Mouse (Mus musculus): ENCODE results near the gene T. TPM values are rescaled to one million over a fixed set of nuclear protein-coding genes. Genes with fewer than 3 reads are reported as not detected.
"Not testable (repeated sequence)": the region's sequence is repeated elsewhere in the genome, so short reads cannot be mapped to it uniquely, and the experiment has no call there.

The T gene
- polyA plus RNA-seq (2015; fragmentation: Nextera tagmentation; extraction: Ambion mirVana) = not detected in 2 replicates

DNA sequence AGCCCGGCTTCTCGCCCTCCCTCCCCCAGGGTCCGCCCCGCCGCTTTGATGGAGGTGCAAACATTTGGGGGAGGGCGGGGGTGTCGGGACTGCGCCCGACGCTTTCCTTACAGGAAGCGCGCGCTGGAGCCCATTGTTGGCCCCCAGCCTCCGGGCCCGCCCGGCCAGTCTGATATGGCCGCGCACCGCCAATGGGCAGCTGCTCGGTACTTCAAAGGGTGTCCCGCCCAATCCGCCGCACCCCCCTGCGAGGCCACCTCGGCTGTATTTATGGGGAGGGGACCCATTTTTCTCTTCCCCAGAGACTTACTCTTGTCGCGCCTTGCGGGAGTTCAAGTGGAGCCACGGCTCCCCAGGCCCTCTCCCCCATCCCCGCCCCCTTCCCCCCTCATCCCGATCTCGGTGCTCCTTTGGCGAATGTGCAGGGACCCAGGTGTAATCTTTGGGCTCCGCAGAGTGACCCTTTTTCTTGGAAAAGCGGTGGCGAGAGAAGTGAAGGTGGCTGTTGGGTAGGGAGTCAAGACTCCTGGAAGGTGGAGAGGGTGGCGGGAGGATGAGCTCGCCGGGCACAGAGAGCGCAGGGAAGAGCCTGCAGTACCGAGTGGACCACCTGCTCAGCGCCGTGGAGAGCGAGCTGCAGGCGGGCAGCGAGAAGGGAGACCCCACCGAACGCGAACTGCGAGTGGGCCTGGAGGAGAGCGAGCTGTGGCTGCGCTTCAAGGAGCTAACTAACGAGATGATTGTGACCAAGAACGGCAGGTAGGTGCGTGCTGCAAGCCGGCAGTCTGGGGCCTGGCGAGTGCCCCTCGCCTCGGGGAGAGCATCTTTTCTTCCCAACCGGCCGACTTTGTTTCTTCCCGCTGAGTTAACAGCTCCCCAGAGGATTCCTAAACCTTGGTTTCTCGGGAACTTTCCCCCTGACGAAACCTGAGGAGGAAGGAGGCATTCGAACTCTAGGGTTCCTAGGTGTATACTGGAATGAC, at the start of gene T:
TSS of gene T (plus strand) at position 446 of the 983 bp plus-strand sequence.
- no peak within 1 kb of the TSS for H3K27ac ChIP-seq (ENCODE audit: low read length)
- no peak for ATAC-seq (ENCODE audit: low read depth)
- H3K9me3 ChIP-seq (replicated peaks; ENCODE audit: control insufficient read depth, low read length) = no peaks in the 10 kb centered on the region
- H3K4me3 ChIP-seq (ENCODE audit: low read depth, low read length) = no peak within 1 kb of the TSS
- WGBS (ENCODE audit: insufficient replicate concordance) = 2% methylated on average over 61 of the region's 65 CpGs
- H3K9ac ChIP-seq (ENCODE audit: low read depth, low read length) = no peak within 1 kb of the TSS
- peaks cover 76% of the 10 kb centered on the region for H3K27me3 ChIP-seq (ENCODE audit: control insufficient read depth, insufficient read depth, low read depth, low read length)
- no peak within 1 kb of the TSS for H3K4me2 ChIP-seq (ENCODE audit: low read depth, low read length)
- H3K4me1 ChIP-seq (ENCODE audit: control insufficient read depth, low read depth, low read length) = no peaks in the 10 kb centered on the region
- H3K36me3 ChIP-seq (ENCODE audit: control insufficient read depth, insufficient read depth) = no peaks in the 10 kb centered on the region

DNA sequence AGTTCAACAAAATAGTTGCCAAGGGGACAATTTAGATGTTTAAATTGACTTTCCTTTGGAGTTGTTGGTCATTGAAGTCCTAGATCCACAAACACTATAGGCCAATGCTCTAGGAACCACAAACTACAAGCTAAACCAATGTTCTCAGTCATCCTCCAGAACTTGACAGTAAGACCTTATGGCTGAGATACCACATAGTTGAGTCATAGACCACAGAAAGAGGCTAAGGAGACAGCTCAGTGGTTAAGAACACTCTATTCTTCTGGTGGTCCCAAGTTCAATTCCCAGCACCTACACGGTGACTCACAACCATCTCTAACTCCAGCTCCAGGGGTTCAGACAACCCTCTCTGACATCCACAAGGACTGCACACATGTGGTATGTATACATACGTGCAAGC, 48.8 kb upstream of the T start:
- H3K27me3 ChIP-seq (ENCODE audit: control insufficient read depth, insufficient read depth, low read depth, low read length) = peaks cover 20% of the 10 kb centered on the region
- H3K4me3 ChIP-seq (ENCODE audit: low read depth, low read length) = no peak overlapping the region
- ATAC-seq (ENCODE audit: low read depth) = no peak
- H3K36me3 ChIP-seq (ENCODE audit: control insufficient read depth, insufficient read depth) = no peaks in the 10 kb centered on the region
- H3K9me3 ChIP-seq (replicated peaks; ENCODE audit: control insufficient read depth, low read length) = no peaks in the 10 kb centered on the region
- H3K4me2 ChIP-seq (ENCODE audit: low read depth, low read length) = no peak overlapping the region
- H3K9ac ChIP-seq (ENCODE audit: low read depth, low read length) = no peak overlapping the region
- WGBS (ENCODE audit: insufficient replicate concordance) = 67% methylated on average over 2 of the region's 2 CpGs
- H3K27ac ChIP-seq (ENCODE audit: low read length) = no peak overlapping the region
- H3K4me1 ChIP-seq (ENCODE audit: control insufficient read depth, low read depth, low read length) = no peaks in the 10 kb centered on the region

DNA sequence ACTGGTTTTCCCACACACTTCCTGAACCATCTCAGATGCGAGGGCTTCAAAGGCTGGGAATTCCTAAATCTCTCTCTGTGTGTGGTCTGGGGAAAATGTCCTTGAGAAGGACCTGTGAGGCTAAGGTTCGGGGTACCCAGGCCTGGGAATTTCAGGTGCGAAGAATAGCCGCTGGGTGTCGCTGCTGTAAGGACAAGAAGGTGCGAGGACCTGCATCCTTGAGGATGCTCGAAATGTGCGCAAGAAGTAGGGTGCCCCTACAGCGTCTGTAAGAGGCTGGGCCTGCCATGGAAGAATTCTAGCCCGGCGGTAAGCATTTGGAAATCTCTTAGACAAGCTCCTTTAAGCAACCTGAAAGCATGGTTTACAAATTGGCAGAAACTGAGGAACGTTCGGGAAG, 45.8 kb upstream of the T start:
- Histone ChIP-seq H3K27me3 (ENCODE audit: control insufficient read depth, insufficient read depth, low read depth, low read length) (peaks cover 20% of the 10 kb centered on the region), H3K9me3 (replicated peaks; ENCODE audit: control insufficient read depth, low read length) (no peaks in the 10 kb centered on the region), H3K4me3 (ENCODE audit: low read depth, low read length) (no peak overlapping the region), H3K9ac (ENCODE audit: low read depth, low read length) (no peak overlapping the region), H3K4me2 (ENCODE audit: low read depth, low read length) (no peak overlapping the region), H3K36me3 (ENCODE audit: control insufficient read depth, insufficient read depth) (no peaks in the 10 kb centered on the region), H3K4me1 (ENCODE audit: control insufficient read depth, low read depth, low read length) (no peaks in the 10 kb centered on the region), H3K27ac (ENCODE audit: low read length) (no peak overlapping the region)
- 2% methylated on average over 13 of the region's 13 CpGs for WGBS (ENCODE audit: insufficient replicate concordance)
- ATAC-seq (ENCODE audit: low read depth) = no peak

DNA sequence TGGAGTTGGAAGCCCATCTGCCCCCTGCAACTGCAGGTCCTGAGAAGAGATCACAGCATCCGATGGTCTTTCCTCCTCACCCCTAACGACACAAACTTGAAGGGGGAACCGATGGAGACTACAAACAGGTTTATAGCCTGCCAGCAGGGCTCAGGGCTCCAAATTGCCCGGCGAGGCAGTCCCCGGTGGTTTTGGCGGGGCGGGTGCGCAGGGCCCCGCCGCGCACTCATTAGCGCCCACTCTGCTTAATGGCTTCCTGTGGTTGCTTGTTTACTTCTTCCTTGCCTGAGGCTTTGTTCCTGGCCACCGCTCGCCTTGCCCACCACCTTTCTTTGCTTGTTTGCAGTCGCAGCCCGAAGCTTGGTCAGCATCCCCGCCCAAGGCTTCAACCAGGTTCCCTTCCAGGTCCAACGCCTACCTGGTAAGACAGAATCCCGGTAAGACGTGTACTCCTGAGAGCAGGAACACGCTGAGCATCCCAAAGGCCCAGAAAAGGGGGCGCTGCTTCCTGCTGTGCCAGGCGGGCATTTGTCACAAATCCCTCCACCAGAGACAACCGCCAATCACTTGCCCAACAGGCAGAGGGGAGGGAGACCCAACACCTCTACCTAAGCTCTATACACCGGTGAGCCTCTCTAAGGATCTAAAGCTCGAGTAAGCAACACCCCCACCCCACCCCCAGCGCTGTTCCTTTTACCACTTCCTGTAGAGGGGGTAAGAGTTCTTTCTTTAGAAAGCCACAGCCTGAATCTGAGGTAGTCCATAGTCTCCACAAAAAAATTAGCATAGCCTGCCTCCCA, 45.0 kb upstream of the T start:
- WGBS (ENCODE audit: insufficient replicate concordance) = under 1% methylated on average over 28 of the region's 28 CpGs
- no peaks in the 10 kb centered on the region for H3K9me3 ChIP-seq (replicated peaks; ENCODE audit: control insufficient read depth, low read length)
- H3K4me2 ChIP-seq (ENCODE audit: low read depth, low read length) = no peak overlapping the region
- no peaks in the 10 kb centered on the region for H3K4me1 ChIP-seq (ENCODE audit: control insufficient read depth, low read depth, low read length)
- H3K36me3 ChIP-seq (ENCODE audit: control insufficient read depth, insufficient read depth) = no peaks in the 10 kb centered on the region
- ATAC-seq (ENCODE audit: low read depth) = no peak
- no peak overlapping the region for H3K9ac ChIP-seq (ENCODE audit: low read depth, low read length)
- H3K27ac ChIP-seq (ENCODE audit: low read length) = no peak overlapping the region
- H3K4me3 ChIP-seq (ENCODE audit: low read depth, low read length) = no peak overlapping the region
- peaks cover 20% of the 10 kb centered on the region for H3K27me3 ChIP-seq (ENCODE audit: control insufficient read depth, insufficient read depth, low read depth, low read length)

DNA sequence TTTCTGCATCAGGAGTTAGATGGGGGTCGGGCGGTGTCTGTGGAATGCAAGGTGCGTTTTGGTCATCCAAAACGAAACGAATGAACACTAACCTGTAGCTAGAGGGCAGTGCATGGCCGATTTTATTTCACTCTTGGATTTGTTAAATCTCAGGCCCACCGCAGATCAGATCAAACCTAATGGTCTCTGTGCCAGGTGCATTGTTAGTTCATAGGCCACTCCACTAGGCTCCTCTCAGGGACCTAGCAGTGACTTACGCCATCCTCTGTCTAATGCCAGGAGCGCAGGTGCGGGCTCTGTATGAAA, 44.5 kb upstream of the T start:
- no peak for ATAC-seq (ENCODE audit: low read depth)
- 4% methylated on average over 10 of the region's 10 CpGs for WGBS (ENCODE audit: insufficient replicate concordance)
- Histone ChIP-seq H3K36me3 (ENCODE audit: control insufficient read depth, insufficient read depth) (no peaks in the 10 kb centered on the region), H3K4me1 (ENCODE audit: control insufficient read depth, low read depth, low read length) (no peaks in the 10 kb centered on the region), H3K9me3 (replicated peaks; ENCODE audit: control insufficient read depth, low read length) (no peaks in the 10 kb centered on the region), H3K4me3 (ENCODE audit: low read depth, low read length) (no peak overlapping the region), H3K27me3 (ENCODE audit: control insufficient read depth, insufficient read depth, low read depth, low read length) (peaks cover 20% of the 10 kb centered on the region), H3K9ac (ENCODE audit: low read depth, low read length) (no peak overlapping the region), H3K4me2 (ENCODE audit: low read depth, low read length) (no peak overlapping the region), H3K27ac (ENCODE audit: low read length) (no peak overlapping the region)

DNA sequence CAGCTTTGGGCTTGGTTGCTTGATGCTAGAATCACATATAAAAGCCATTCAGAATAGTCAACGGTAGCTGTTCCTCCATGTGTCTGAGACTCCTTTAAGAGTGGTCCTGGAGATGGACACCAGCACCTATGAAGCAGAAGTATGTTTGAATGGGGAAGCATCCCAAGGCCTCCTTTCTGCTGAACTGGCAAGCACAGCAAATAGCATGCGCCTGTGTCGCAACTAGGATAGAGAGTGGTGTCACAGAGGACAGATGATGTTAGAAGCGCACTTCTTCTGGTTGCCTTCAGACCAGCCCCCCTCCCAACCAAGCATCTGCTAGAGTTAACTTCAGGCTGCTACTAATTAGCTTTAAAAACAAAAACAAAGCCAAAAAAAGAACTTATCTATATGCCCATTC, 43.7 kb upstream of the T start:
- H3K9ac ChIP-seq (ENCODE audit: low read depth, low read length) = no peak overlapping the region
- no peaks in the 10 kb centered on the region for H3K4me1 ChIP-seq (ENCODE audit: control insufficient read depth, low read depth, low read length)
- no peak for ATAC-seq (ENCODE audit: low read depth)
- no peak overlapping the region for H3K4me3 ChIP-seq (ENCODE audit: low read depth, low read length)
- 40% methylated on average over 4 of the region's 4 CpGs for WGBS (ENCODE audit: insufficient replicate concordance)
- no peaks in the 10 kb centered on the region for H3K36me3 ChIP-seq (ENCODE audit: control insufficient read depth, insufficient read depth)
- H3K4me2 ChIP-seq (ENCODE audit: low read depth, low read length) = no peak overlapping the region
- no peak overlapping the region for H3K27ac ChIP-seq (ENCODE audit: low read length)
- H3K27me3 ChIP-seq (ENCODE audit: control insufficient read depth, insufficient read depth, low read depth, low read length) = peaks cover 20% of the 10 kb centered on the region
- no peaks in the 10 kb centered on the region for H3K9me3 ChIP-seq (replicated peaks; ENCODE audit: control insufficient read depth, low read length)

DNA sequence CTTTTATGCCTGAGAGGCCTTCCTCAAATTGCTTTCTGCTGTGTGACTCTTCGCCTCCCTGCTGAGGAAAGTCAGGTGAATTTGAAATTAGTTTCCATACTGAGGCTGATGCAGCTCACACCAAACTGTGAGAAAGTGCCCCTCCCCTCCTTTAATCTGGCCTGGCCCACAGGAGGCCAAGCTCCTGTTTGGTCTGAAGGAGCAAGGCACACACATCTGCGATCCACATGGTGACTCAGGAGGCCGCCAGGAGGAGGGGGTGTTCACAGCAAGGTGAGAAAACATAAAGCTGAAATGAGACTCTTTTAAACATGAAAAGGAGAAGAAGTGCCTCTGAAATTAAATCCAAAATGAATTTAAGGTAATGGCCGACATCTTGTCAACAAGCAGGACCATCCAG, 37.9 kb upstream of the T start:
- no peaks in the 10 kb centered on the region for H3K4me1 ChIP-seq (ENCODE audit: control insufficient read depth, low read depth, low read length)
- no peak for ATAC-seq (ENCODE audit: low read depth)
- H3K4me3 ChIP-seq (ENCODE audit: low read depth, low read length) = no peak overlapping the region
- H3K9ac ChIP-seq (ENCODE audit: low read depth, low read length) = no peak overlapping the region
- no peaks in the 10 kb centered on the region for H3K36me3 ChIP-seq (ENCODE audit: control insufficient read depth, insufficient read depth)
- 53% methylated on average over 4 of the region's 4 CpGs for WGBS (ENCODE audit: insufficient replicate concordance)
- H3K4me2 ChIP-seq (ENCODE audit: low read depth, low read length) = no peak overlapping the region
- no peak overlapping the region for H3K27ac ChIP-seq (ENCODE audit: low read length)
- no peaks in the 10 kb centered on the region for H3K27me3 ChIP-seq (ENCODE audit: control insufficient read depth, insufficient read depth, low read depth, low read length)
- H3K9me3 ChIP-seq (replicated peaks; ENCODE audit: control insufficient read depth, low read length) = no peaks in the 10 kb centered on the region

DNA sequence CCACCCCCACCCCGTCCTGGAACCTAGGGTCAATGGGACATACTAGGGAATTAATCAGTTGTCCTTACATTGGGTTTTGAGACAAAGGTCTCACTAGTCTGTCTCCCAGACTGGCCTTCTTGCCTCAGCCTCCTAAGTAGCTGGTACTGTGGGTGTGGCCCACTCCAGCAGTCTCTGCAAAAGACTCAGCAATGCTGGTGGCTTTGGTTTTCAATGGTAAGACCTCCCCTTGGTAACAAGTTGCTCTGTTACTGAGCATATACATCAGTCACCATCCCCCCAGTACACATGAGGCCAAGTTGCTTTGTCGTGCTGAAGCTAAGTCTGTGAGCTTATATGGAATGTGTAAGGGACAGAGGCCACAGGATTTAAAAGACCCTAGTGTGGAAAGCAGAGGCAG, 36.3 kb upstream of the T start:
- no peak for ATAC-seq (ENCODE audit: low read depth)
- Histone ChIP-seq H3K27me3 (ENCODE audit: control insufficient read depth, insufficient read depth, low read depth, low read length) (no peaks in the 10 kb centered on the region), H3K4me1 (ENCODE audit: control insufficient read depth, low read depth, low read length) (no peaks in the 10 kb centered on the region), H3K9ac (ENCODE audit: low read depth, low read length) (no peak overlapping the region), H3K4me2 (ENCODE audit: low read depth, low read length) (no peak overlapping the region), H3K36me3 (ENCODE audit: control insufficient read depth, insufficient read depth) (no peaks in the 10 kb centered on the region), H3K9me3 (replicated peaks; ENCODE audit: control insufficient read depth, low read length) (no peaks in the 10 kb centered on the region), H3K4me3 (ENCODE audit: low read depth, low read length) (no peak overlapping the region), H3K27ac (ENCODE audit: low read length) (no peak overlapping the region)
- 44% methylated on average over 2 of the region's 2 CpGs for WGBS (ENCODE audit: insufficient replicate concordance)

DNA sequence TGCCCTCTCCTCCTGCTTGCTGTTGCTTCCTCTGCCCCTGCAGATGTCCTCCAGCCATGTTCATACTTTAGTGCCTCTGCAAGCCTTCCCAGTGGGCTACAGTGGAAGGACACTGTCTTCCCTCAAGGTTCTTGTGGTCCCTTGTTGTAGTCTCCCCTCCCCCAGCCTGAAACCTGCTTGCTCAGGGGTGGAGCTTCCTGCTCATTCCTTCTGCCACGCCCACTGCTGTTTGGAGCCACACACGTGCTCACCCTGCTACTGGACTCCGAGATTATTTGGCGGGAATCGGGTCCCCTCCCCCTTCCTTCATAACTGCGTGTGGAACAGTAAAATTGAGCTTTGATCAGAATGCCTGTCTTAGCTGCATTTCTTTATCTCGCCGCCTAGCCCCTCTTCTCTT, 30.3 kb upstream of the T start:
- H3K27ac ChIP-seq (ENCODE audit: low read length); H3K9ac ChIP-seq (ENCODE audit: low read depth, low read length); H3K4me3 ChIP-seq (ENCODE audit: low read depth, low read length); H3K27me3 ChIP-seq (ENCODE audit: control insufficient read depth, insufficient read depth, low read depth, low read length); ATAC-seq (ENCODE audit: low read depth); H3K4me2 ChIP-seq (ENCODE audit: low read depth, low read length); H3K9me3 ChIP-seq (replicated peaks; ENCODE audit: control insufficient read depth, low read length); H3K36me3 ChIP-seq (ENCODE audit: control insufficient read depth, insufficient read depth); H3K4me1 ChIP-seq (ENCODE audit: control insufficient read depth, low read depth, low read length): not testable (repeated sequence)
- WGBS (ENCODE audit: insufficient replicate concordance) = 24% methylated on average over 6 of the region's 8 CpGs

Data from liver, embryonic 16.5 days (tissue).